Mouse (Mus musculus): ENCODE data around the gene Nlrp1a. TPM values are rescaled to one million over a fixed set of nuclear protein-coding genes. Genes with fewer than 3 reads are reported as not detected.

Nlrp1a gene
- polyA plus RNA-seq, 1 experiment from 2014 or later: 0.11 TPM

Other genes starting within 250 kb of the Nlrp1a start
- 123 and 127 TPM in 2 replicates for gene Nup88, start 174.7 kb downstream of the Nlrp1a start, polyA plus RNA-seq (2015; fragmentation: Nextera tagmentation; extraction: Ambion mirVana)
- 75.4 and 81.4 TPM in 2 replicates for gene Rpain, start 174.5 kb downstream of the Nlrp1a start, polyA plus RNA-seq (2015; fragmentation: Nextera tagmentation; extraction: Ambion mirVana)
- gene C1qbp, start 161.7 kb downstream of the Nlrp1a start, polyA plus RNA-seq (2015; fragmentation: Nextera tagmentation; extraction: Ambion mirVana): 220 and 229 TPM in 2 replicates
- gene Dhx33, start 140.3 kb downstream of the Nlrp1a start, polyA plus RNA-seq (2015; fragmentation: Nextera tagmentation; extraction: Ambion mirVana): 18.4 and 18.6 TPM in 2 replicates
- 49.5 and 51.2 TPM in 2 replicates for gene Mis12, start 125.1 kb downstream of the Nlrp1a start, polyA plus RNA-seq (2015; fragmentation: Nextera tagmentation; extraction: Ambion mirVana)
- 52.6 and 53.1 TPM in 2 replicates for gene Derl2, start 124.9 kb downstream of the Nlrp1a start, polyA plus RNA-seq (2015; fragmentation: Nextera tagmentation; extraction: Ambion mirVana)
- gene 6330403K07Rik, start 111.2 kb downstream of the Nlrp1a start, polyA plus RNA-seq (2015; fragmentation: Nextera tagmentation; extraction: Ambion mirVana): 99.5 and 99.8 TPM in 2 replicates
- not detected in 2 replicates for gene Nlrp1b, start 86.0 kb upstream of the Nlrp1a start, polyA plus RNA-seq (2015; fragmentation: Nextera tagmentation; extraction: Ambion mirVana)